Mouse (Mus musculus): Measurements from ENCODE around the gene Vmn1r66. TPM values are rescaled to one million over a fixed set of nuclear protein-coding genes. Genes with fewer than 3 reads are reported as not detected.
A peak's percentile ranks its signal among the peaks of the same experiment; 100 is the strongest.
"Not testable (repeated sequence)": the region's sequence is repeated elsewhere in the genome, so short reads cannot be mapped to it uniquely, and the experiment has no call there.

The Vmn1r66 gene
- total RNA-seq (2012; rRNA removed), result not detected in 2 replicates

- H3K4me3 ChIP-seq (ENCODE audit: insufficient read depth in 1 of 2, low read depth in 1 of 2, low read length in 2 of 2, poor library complexity in 1 of 2, severe bottlenecking in 1 of 2), result no peak within 1 kb of the TSS
- H3K9ac ChIP-seq (ENCODE audit: insufficient read depth, low read depth, low read length, poor library complexity, severe bottlenecking), result no peak within 1 kb of the TSS
- DNase-seq (ENCODE audit: low read depth, low spot score), result no peak
- no peaks in the 10 kb centered on the region for H3K36me3 ChIP-seq (ENCODE audit: control insufficient read depth, insufficient read depth, low read length, poor library complexity, severe bottlenecking)
- H3K27ac ChIP-seq (ENCODE audit: insufficient read depth, low read depth, low read length, poor library complexity, severe bottlenecking), result no peak within 1 kb of the TSS
- no peaks in the 10 kb centered on the region for H3K9me3 ChIP-seq (ENCODE audit: control insufficient read depth, insufficient read depth, low read depth, low read length)
- no peaks in the 10 kb centered on the region for H3K4me1 ChIP-seq (ENCODE audit: control insufficient read depth in 2 of 2, insufficient read depth in 2 of 2, low read length in 2 of 2, poor library complexity in 1 of 2)
- no peak for TF ChIP-seq CHD2 (IDR thresholded peaks at IDR 0.05; ENCODE audit: low read depth, low read length)
- no peak for TF ChIP-seq MAFK (IDR thresholded peaks at IDR 0.05; ENCODE audit: insufficient read depth, low read depth, low read length)
- TF ChIP-seq HCFC1 (IDR thresholded peaks at IDR 0.05; ENCODE audit: borderline replicate concordance, insufficient read depth, low read length), result no peak
- TF ChIP-seq ZC3H11A (IDR thresholded peaks at IDR 0.05; ENCODE audit: borderline replicate concordance, low read depth, low read length), result no peak
- TF ChIP-seq ZNF384 (IDR thresholded peaks at IDR 0.05; ENCODE audit: low read depth, low read length), result no peak
- in situ Hi-C loops (cut with MboI; ENCODE audit: low sequenced_read_pairs in 2 of 2, unreplicated experiment in 2 of 2), result no loop called here
These were observed at the start of gene Vmn1r66 for GRCm38 (mm10) chr7:10277906-10278305. Gene Vmn1r66, minus strand, starts transcription at chr7:10278006.

GRCm38 (mm10) chr7:10325462-10325861 is 47.7 kb upstream of the Vmn1r66 start:
- H3K36me3 ChIP-seq (ENCODE audit: control insufficient read depth, insufficient read depth, low read length, poor library complexity, severe bottlenecking); H3K27ac ChIP-seq (ENCODE audit: insufficient read depth, low read depth, low read length, poor library complexity, severe bottlenecking); H3K9ac ChIP-seq (ENCODE audit: insufficient read depth, low read depth, low read length, poor library complexity, severe bottlenecking); H3K9me3 ChIP-seq (ENCODE audit: control insufficient read depth, insufficient read depth, low read depth, low read length); H3K4me3 ChIP-seq (ENCODE audit: insufficient read depth in 1 of 2, low read depth in 1 of 2, low read length in 2 of 2, poor library complexity in 1 of 2, severe bottlenecking in 1 of 2); H3K4me1 ChIP-seq (ENCODE audit: control insufficient read depth in 2 of 2, insufficient read depth in 2 of 2, low read length in 2 of 2, poor library complexity in 1 of 2): not testable (repeated sequence)
- peak; percentile 30 for DNase-seq (ENCODE audit: low read depth, low spot score)
- in situ Hi-C loops (cut with MboI; ENCODE audit: low sequenced_read_pairs in 2 of 2, unreplicated experiment in 2 of 2), result loop anchor here in 1 of 2 experiments (5.0 kb wide), 1 partner anchor 52 kb away; no protein-coding TSS in a partner anchor

GRCm38 (mm10) chr7:10252075-10252474 is 25.7 kb downstream of the Vmn1r66 start:
- TF ChIP-seq MAFK (IDR thresholded peaks at IDR 0.05; ENCODE audit: insufficient read depth, low read depth, low read length), result no peak
- TF ChIP-seq ZNF384 (IDR thresholded peaks at IDR 0.05; ENCODE audit: low read depth, low read length), result no peak
- TF ChIP-seq ZC3H11A (IDR thresholded peaks at IDR 0.05; ENCODE audit: borderline replicate concordance, low read depth, low read length), result no peak
- TF ChIP-seq CHD2 (IDR thresholded peaks at IDR 0.05; ENCODE audit: low read depth, low read length), result no peak
- TF ChIP-seq HCFC1 (IDR thresholded peaks at IDR 0.05; ENCODE audit: borderline replicate concordance, insufficient read depth, low read length), result no peak
- Histone ChIP-seq H3K27ac (ENCODE audit: insufficient read depth, low read depth, low read length, poor library complexity, severe bottlenecking) (no peak overlapping the region), H3K4me1 (ENCODE audit: control insufficient read depth in 2 of 2, insufficient read depth in 2 of 2, low read length in 2 of 2, poor library complexity in 1 of 2) (no peaks in the 10 kb centered on the region), H3K9ac (ENCODE audit: insufficient read depth, low read depth, low read length, poor library complexity, severe bottlenecking) (no peak overlapping the region), H3K4me3 (ENCODE audit: insufficient read depth in 1 of 2, low read depth in 1 of 2, low read length in 2 of 2, poor library complexity in 1 of 2, severe bottlenecking in 1 of 2) (no peak overlapping the region), H3K9me3 (ENCODE audit: control insufficient read depth, insufficient read depth, low read depth, low read length) (no peaks in the 10 kb centered on the region), H3K36me3 (ENCODE audit: control insufficient read depth, insufficient read depth, low read length, poor library complexity, severe bottlenecking) (no peaks in the 10 kb centered on the region)
- in situ Hi-C loops (cut with MboI; ENCODE audit: low sequenced_read_pairs in 2 of 2, unreplicated experiment in 2 of 2), result no loop called here
- DNase-seq (ENCODE audit: low read depth, low spot score), result no peak

DNA sequence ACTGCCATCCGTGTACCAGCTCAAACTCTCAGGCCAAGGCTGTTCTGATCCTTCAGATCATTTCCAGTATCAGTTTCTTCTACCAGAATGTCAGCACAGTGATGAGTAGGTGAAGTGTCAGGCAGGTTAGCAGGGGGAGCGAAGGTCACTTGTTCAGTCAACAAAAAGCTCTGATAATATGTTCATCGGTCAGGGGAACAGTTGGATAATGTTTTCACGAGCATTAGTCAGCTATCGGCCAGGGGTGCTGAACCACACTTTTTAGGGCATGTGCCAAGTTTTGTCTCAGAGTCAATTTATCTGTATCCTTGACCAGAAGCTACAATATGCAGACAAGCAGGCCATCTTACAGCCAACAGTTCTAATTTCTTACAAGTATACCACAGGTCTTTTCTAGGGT is 28.7 kb downstream of the Vmn1r66 start:
- in situ Hi-C loops (cut with MboI; ENCODE audit: low sequenced_read_pairs in 2 of 2, unreplicated experiment in 2 of 2), result no loop called here
- Histone ChIP-seq H3K27ac (ENCODE audit: insufficient read depth, low read depth, low read length, poor library complexity, severe bottlenecking) (no peak overlapping the region), H3K4me3 (ENCODE audit: insufficient read depth in 1 of 2, low read depth in 1 of 2, low read length in 2 of 2, poor library complexity in 1 of 2, severe bottlenecking in 1 of 2) (no peak overlapping the region), H3K36me3 (ENCODE audit: control insufficient read depth, insufficient read depth, low read length, poor library complexity, severe bottlenecking) (no peaks in the 10 kb centered on the region), H3K4me1 (ENCODE audit: control insufficient read depth in 2 of 2, insufficient read depth in 2 of 2, low read length in 2 of 2, poor library complexity in 1 of 2) (no peaks in the 10 kb centered on the region), H3K9ac (ENCODE audit: insufficient read depth, low read depth, low read length, poor library complexity, severe bottlenecking) (no peak overlapping the region), H3K9me3 (ENCODE audit: control insufficient read depth, insufficient read depth, low read depth, low read length) (no peaks in the 10 kb centered on the region)
- DNase-seq (ENCODE audit: low read depth, low spot score), result no peak
- TF ChIP-seq CHD2 (IDR thresholded peaks at IDR 0.05; ENCODE audit: low read depth, low read length) (no peak), HCFC1 (IDR thresholded peaks at IDR 0.05; ENCODE audit: borderline replicate concordance, insufficient read depth, low read length) (no peak), ZNF384 (IDR thresholded peaks at IDR 0.05; ENCODE audit: low read depth, low read length) (no peak), MAFK (IDR thresholded peaks at IDR 0.05; ENCODE audit: insufficient read depth, low read depth, low read length) (no peak), ZC3H11A (IDR thresholded peaks at IDR 0.05; ENCODE audit: borderline replicate concordance, low read depth, low read length) (no peak)

Other genes starting within 250 kb of the Vmn1r66 start
- gene Vmn2r50, start 224.7 kb downstream of the Vmn1r66 start, total RNA-seq (2012; rRNA removed), result not detected in 2 replicates
- not detected in 2 replicates for gene Vmn2r51, start 172.3 kb downstream of the Vmn1r66 start, total RNA-seq (2012; rRNA removed)
- not detected in 2 replicates for gene Vmn2r52, start 101.4 kb downstream of the Vmn1r66 start, total RNA-seq (2012; rRNA removed)
- not detected in 2 replicates for gene Vmn1r67, start 165.3 kb upstream of the Vmn1r66 start, total RNA-seq (2012; rRNA removed)
- 4.5 and 6.0 TPM in 2 replicates for gene Zik1, start 217.4 kb upstream of the Vmn1r66 start, total RNA-seq (2012; rRNA removed)

Data from ES-E14 (cell line).